18 mouse cellular contexts compared by ENCODE assay signal in the genomic region with DNA sequence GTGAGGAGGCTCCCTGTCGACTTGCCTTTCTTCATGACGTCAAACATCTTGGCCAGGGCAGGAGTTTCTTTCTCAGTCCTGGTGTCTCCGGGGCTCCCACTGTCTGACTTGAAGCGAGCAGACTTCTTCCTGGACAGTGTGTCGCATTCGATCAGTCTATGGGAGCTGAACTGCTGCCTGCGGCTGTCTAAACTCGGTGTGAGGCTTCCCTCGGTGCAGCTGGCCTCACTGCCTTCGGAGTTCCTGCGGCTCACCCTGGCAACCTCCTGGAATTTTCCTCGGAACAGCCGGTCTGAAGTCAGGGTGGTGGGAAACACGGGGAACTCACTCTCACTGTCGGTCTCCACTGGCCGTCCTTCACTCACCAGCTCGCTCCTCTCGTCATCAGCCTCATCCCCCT.
DNase-seq lines count a peak whose midpoint lies in the region; ATAC-seq and TF ChIP-seq lines count a peak whose summit lies in the region.
"Had no signal": no experiment of that assay in that cellular context is flagged by ENCODE, and none has a peak within 500 bp of the region (broad histone marks: within the 10 kb centered on the region; RNA-seq: fewer than 3 reads in every experiment).

No protein-coding gene starts in this region.

- H3K9ac ChIP-seq in forebrain, postnatal 0 days = no peak overlapping the region
- no peak overlapping the region for H3K9ac ChIP-seq in forebrain, embryonic 14.5 days (ENCODE audit: low read length)
- H3K9ac ChIP-seq in neural tube, embryonic 13.5 days = no peak overlapping the region
- H3K9ac ChIP-seq in hindbrain, embryonic 13.5 days = no peak overlapping the region
- H3K9ac ChIP-seq in intestine, embryonic 16.5 days (ENCODE audit: low read depth, low read length) = no peak overlapping the region
- H3K9ac ChIP-seq: heart, embryonic 15.5 days; liver, embryonic 14.5 days had no signal

- H3K4me3 ChIP-seq in forebrain, postnatal 0 days (ENCODE audit: low read depth, low read length) = no peak overlapping the region
- no peak overlapping the region for H3K4me3 ChIP-seq in forebrain, embryonic 14.5 days (ENCODE audit: low read depth, low read length)
- no peak overlapping the region for H3K4me3 ChIP-seq in neural tube, embryonic 13.5 days
- no peak overlapping the region for H3K4me3 ChIP-seq in hindbrain, embryonic 13.5 days
- H3K4me3 ChIP-seq in intestine, embryonic 16.5 days (ENCODE audit: low read length) = no peak overlapping the region
- H3K4me3 ChIP-seq: erythroblast, embryonic 14.5 days; heart, embryonic 15.5 days; limb, embryonic 10.5 days had no signal

- no peaks in the 10 kb centered on the region for H3K9me3 ChIP-seq in forebrain, postnatal 0 days (ENCODE audit: low read length)
- no peaks in the 10 kb centered on the region for H3K9me3 ChIP-seq in forebrain, embryonic 14.5 days (replicated peaks; ENCODE audit: control insufficient read depth, low read length)
- no peaks in the 10 kb centered on the region for H3K9me3 ChIP-seq in neural tube, embryonic 13.5 days
- no peaks in the 10 kb centered on the region for H3K9me3 ChIP-seq in hindbrain, embryonic 13.5 days
- no peaks in the 10 kb centered on the region for H3K9me3 ChIP-seq in intestine, embryonic 16.5 days (ENCODE audit: control insufficient read depth, low read length)
- H3K9me3 ChIP-seq: heart, embryonic 15.5 days; limb, embryonic 10.5 days had no signal

- no peak for DNase-seq in forebrain, postnatal 0 days
- DNase-seq in forebrain, embryonic 14.5 days (ENCODE audit: low spot score) = no peak
- no peak for DNase-seq in neural tube, embryonic 10.5 days (ENCODE audit: extremely low spot score, low spot score)
- DNase-seq in layer of hippocampus, postnatal 10 days (ENCODE audit: low spot score in 2 of 2) = no peak
- DNase-seq in MN1 (ENCODE audit: low spot score) = no peak
- DNase-seq: adrenal gland, adult 8-10 months; gastrocnemius, postnatal 36 days; layer of hippocampus, adult 9-11 months; lung, postnatal 36 days had no signal

- ATAC-seq in forebrain, postnatal 0 days = 0 out of 2 replicates have a peak, but pooled peaks have one; percentile 25
- no peak for ATAC-seq in forebrain, embryonic 14.5 days
- ATAC-seq in neural tube, embryonic 13.5 days (ENCODE audit: low read depth) = peak; percentile 27; the same call in 1 of the 2 replicates
- ATAC-seq in hindbrain, embryonic 13.5 days (ENCODE audit: low FRiP score) = peak; percentile 49
- no peak for ATAC-seq in intestine, embryonic 16.5 days

- H3K36me3 ChIP-seq in forebrain, postnatal 0 days (ENCODE audit: insufficient read depth) = peaks cover 51% of the 10 kb centered on the region
- peaks cover 77% of the 10 kb centered on the region for H3K36me3 ChIP-seq in forebrain, embryonic 14.5 days (ENCODE audit: control insufficient read depth, insufficient read depth, low read length)
- H3K36me3 ChIP-seq in neural tube, embryonic 13.5 days = peaks cover 78% of the 10 kb centered on the region
- peaks cover 77% of the 10 kb centered on the region for H3K36me3 ChIP-seq in hindbrain, embryonic 13.5 days
- peaks cover 24% of the 10 kb centered on the region for H3K36me3 ChIP-seq in intestine, embryonic 16.5 days (ENCODE audit: control insufficient read depth, insufficient read depth, low read length)

- 82% methylated on average over 18 of the region's 18 CpGs for WGBS in forebrain, postnatal 0 days
- WGBS in forebrain, embryonic 14.5 days = 89% methylated on average over 18 of the region's 18 CpGs
- WGBS in neural tube, embryonic 13.5 days = 75% methylated on average over 18 of the region's 18 CpGs
- WGBS in hindbrain, embryonic 13.5 days = 56% methylated on average over 18 of the region's 18 CpGs
- 90% methylated on average over 18 of the region's 18 CpGs for WGBS in intestine, embryonic 16.5 days

- no peak overlapping the region for H3K4me2 ChIP-seq in forebrain, postnatal 0 days (ENCODE audit: low read depth)
- H3K4me2 ChIP-seq in forebrain, embryonic 14.5 days (ENCODE audit: low read length) = no peak overlapping the region
- H3K4me2 ChIP-seq in neural tube, embryonic 13.5 days = no peak overlapping the region
- no peak overlapping the region for H3K4me2 ChIP-seq in hindbrain, embryonic 13.5 days
- no peak overlapping the region for H3K4me2 ChIP-seq in intestine, embryonic 16.5 days (ENCODE audit: low read depth, low read length)
- H3K4me2 ChIP-seq: heart, embryonic 15.5 days had no signal

- no peaks in the 10 kb centered on the region for H3K27me3 ChIP-seq in forebrain, postnatal 0 days (ENCODE audit: insufficient read depth, low read length)
- no peaks in the 10 kb centered on the region for H3K27me3 ChIP-seq in forebrain, embryonic 14.5 days (replicated peaks; ENCODE audit: control insufficient read depth, insufficient read depth, low read length)
- H3K27me3 ChIP-seq in neural tube, embryonic 13.5 days = no peaks in the 10 kb centered on the region
- H3K27me3 ChIP-seq in hindbrain, embryonic 13.5 days = no peaks in the 10 kb centered on the region
- H3K27me3 ChIP-seq in intestine, embryonic 16.5 days (replicated peaks; ENCODE audit: control insufficient read depth, insufficient read depth, low read length) = no peaks in the 10 kb centered on the region
- H3K27me3 ChIP-seq: CH12.LX; heart, embryonic 15.5 days had no signal

- TF ChIP-seq CTCF in forebrain, postnatal 0 days (IDR thresholded peaks at IDR 0.05; ENCODE audit: low read depth) = no peak

- no peaks in the 10 kb centered on the region for H3K4me1 ChIP-seq in forebrain, postnatal 0 days (ENCODE audit: insufficient read depth)
- H3K4me1 ChIP-seq in forebrain, embryonic 14.5 days (ENCODE audit: control insufficient read depth, insufficient read depth, low read length) = no peaks in the 10 kb centered on the region
- H3K4me1 ChIP-seq in neural tube, embryonic 13.5 days (replicated peaks) = no peaks in the 10 kb centered on the region
- no peaks in the 10 kb centered on the region; the same call in 1 of the 2 replicates for H3K4me1 ChIP-seq in hindbrain, embryonic 13.5 days (replicated peaks)
- no peaks in the 10 kb centered on the region for H3K4me1 ChIP-seq in intestine, embryonic 16.5 days (ENCODE audit: control insufficient read depth, insufficient read depth, low read length)
- H3K4me1 ChIP-seq: heart, embryonic 15.5 days; limb, embryonic 10.5 days had no signal

- H3K27ac ChIP-seq in forebrain, postnatal 0 days (ENCODE audit: low read depth, low read length) = no peak overlapping the region
- no peak overlapping the region for H3K27ac ChIP-seq in forebrain, embryonic 14.5 days (ENCODE audit: low read depth, low read length)
- H3K27ac ChIP-seq in neural tube, embryonic 13.5 days (replicated peaks) = 0 out of 2 replicates have a peak overlapping the region, but pooled peaks have one; percentile 9
- no peak overlapping the region for H3K27ac ChIP-seq in hindbrain, embryonic 13.5 days
- H3K27ac ChIP-seq in intestine, embryonic 16.5 days (ENCODE audit: low read length) = no peak overlapping the region
- H3K27ac ChIP-seq: heart, embryonic 15.5 days; kidney, postnatal 0 days; limb, embryonic 10.5 days; liver, embryonic 14.5 days had no signal

Comparison
In these comparisons a context has a peak if more than half of its experiments do, and no peak if none do; other contexts are left out.
1. ATAC-seq: peak in forebrain, postnatal 0 days (single experiment), neural tube, embryonic 13.5 days (single experiment) and hindbrain, embryonic 13.5 days (single experiment); none in forebrain, embryonic 14.5 days (single experiment) and intestine, embryonic 16.5 days (single experiment).